Mouse (Mus musculus) bone marrow, adult 2 months (tissue): ENCODE data around the gene Gm12830. TPM values are rescaled to one million over a fixed set of nuclear protein-coding genes. Genes with fewer than 3 reads are reported as not detected.

ENCODE experiments used
- H3K27ac ChIP-seq: fragments of 200-500 bp; 2 replicates; pipeline ENCODE4 v1.5.1; 2012; ENCODE audit warnings: low read depth, mild to moderate bottlenecking, control low read depth, inconsistent platforms, low read length; ENCODE audit not compliant: control insufficient read depth, poor library complexity, insufficient read depth
- H3K4me1 ChIP-seq: fragments of 200-500 bp; 2 replicates; pipeline ENCODE4 v1.6.1; 2011; ENCODE audit warnings: low read length; ENCODE audit not compliant: control insufficient read depth, insufficient read depth
- H3K4me3 ChIP-seq: fragments of 200-500 bp; replicated peaks from 2 replicates; pipeline ENCODE3; 2011; ENCODE audit warnings: mild to moderate bottlenecking, low read depth, low read length, control low read depth; ENCODE audit not compliant: control insufficient read depth
- CTCF ChIP-seq: fragments of 200-500 bp; IDR thresholded peaks from 2 replicates; pipeline ENCODE4 v1.5.1; 2011; ENCODE audit warnings: low read length, control low read depth; ENCODE audit not compliant: control insufficient read depth, insufficient read depth
- POLR2A ChIP-seq: fragments of 200-500 bp; IDR thresholded peaks from 2 replicates; pipeline ENCODE4 v1.6.1; 2011; ENCODE audit warnings: low read depth, mild to moderate bottlenecking, control low read depth, low read length, borderline replicate concordance; ENCODE audit not compliant: control insufficient read depth
- WGBS: fragments of 180-500 bp; shearing (Covaris S2); methylation state at CpG from one replicate; pipeline ENCODE4 v1.1.7; 2018; 5-methylcytosine and 5-hydroxymethylcytosine counted together
- polyA plus RNA-seq: library from polyadenylated mRNA; stranded (reverse); fragments of >200 nt; gene quantifications from 2 replicates; pipeline ENCODE4 v1.2.4, GENCODE M21; 2011; ENCODE audit warnings: low replicate concordance; ENCODE audit not compliant: missing spikeins, insufficient read depth, insufficient read length

Gene Gm12830
- polyA plus RNA-seq, 1 experiment: not detected

DNA sequence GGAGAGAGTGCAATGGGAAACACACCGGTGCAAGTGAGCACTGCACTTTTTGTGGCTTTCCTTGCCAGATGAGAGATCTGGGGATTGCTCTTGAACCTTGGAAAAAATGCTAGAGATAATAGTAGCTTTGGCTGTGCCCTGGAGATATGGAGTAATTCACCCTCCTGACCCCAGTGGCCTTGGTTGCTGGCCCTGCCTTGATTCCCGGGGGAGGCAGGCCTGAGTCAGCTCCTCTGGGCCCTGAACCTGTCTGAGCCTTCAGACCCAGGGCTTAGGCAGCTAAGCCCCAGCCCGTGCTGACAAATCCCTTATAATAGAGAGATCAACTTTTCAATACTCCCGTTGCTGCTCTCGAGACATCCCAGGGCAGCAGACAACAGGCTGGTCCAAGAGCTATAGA is 36.9 kb downstream of the Gm12830 start:
- 64% methylated on average over 5 of the region's 5 CpGs for WGBS
- TF ChIP-seq POLR2A: no peak
- no peak for TF ChIP-seq CTCF
- no peak overlapping the region for H3K27ac ChIP-seq

GRCm38 (mm10) chr4:114863166-114863565 is 41.6 kb downstream of the Gm12830 start:
- Histone ChIP-seq H3K27ac (no peak overlapping the region), H3K4me1 (no peaks in the 10 kb centered on the region), H3K4me3 (no peak overlapping the region)
- 65% methylated on average over 5 of the region's 5 CpGs for WGBS
- TF ChIP-seq POLR2A (no peak), CTCF (no peak)

More for the DNA sequence above, 36.9 kb downstream of the Gm12830 start:
- Histone ChIP-seq H3K4me3 (no peak overlapping the region), H3K4me1 (no peaks in the 10 kb centered on the region)

DNA sequence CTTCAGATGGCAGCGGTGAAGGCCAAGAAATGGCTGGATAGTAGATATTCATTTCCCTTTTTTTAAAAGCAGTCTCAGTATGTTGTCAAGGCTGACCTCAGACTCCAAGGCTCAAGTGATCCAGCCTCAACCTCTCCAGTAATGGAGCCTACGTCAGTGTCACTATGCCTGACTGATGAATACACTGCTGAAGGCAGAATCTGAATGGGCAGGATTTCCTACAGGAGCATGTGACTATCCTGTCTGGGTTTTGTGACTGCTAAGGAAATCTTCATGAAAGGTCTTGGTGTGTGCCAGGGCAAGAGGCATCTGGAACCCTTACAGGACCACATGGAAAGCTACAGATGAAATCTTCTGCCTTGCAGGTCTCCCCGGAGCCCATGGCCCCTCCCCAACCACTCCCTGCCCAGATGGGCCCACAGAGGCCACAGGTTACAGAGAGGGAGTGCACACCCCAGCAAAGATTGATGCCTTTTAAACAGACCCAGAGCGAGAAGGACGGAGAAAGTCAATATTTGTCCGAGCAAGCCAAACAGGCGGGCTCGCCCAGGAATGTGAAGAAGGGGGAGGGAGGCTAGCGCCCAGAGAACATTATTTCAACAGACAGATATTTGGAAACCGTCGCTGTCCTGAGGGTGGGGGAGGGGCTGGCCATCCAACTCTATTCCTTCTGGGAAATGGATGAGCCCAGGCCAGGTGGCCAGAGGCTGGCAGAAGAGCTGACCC is 48.4 kb downstream of the Gm12830 start:
- WGBS: 77% methylated on average over 11 of the region's 11 CpGs
- Histone ChIP-seq H3K4me1 (no peaks in the 10 kb centered on the region), H3K4me3 (no peak overlapping the region), H3K27ac (no peak overlapping the region)
- TF ChIP-seq CTCF (no peak), POLR2A (no peak)

DNA sequence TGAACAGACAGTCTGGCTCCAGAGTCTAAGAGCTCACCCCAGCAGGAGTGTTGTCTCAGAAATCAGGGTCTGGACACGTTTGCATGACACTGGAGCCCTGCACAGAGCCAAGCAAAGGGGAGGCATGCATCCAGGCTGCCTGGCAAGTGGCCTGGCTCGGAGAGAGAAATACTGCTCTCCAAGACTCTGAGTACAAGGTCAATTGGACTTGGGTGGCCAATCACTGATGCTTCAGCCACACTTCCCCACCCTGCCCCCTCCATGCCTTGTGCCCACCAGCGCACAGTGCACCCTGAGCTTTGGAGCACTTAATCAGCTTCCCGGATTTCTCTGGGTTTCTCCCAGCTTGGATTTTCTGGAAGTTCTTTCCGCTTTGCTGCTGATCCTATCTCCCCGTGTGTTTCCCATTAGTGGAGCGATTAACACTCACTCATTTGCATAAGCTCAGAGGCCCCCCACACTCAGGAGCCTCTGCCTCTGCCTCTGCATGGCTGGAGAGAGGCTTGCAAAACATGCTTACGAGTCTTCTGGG is 55.0 kb downstream of the Gm12830 start:
- H3K27ac ChIP-seq: no peak overlapping the region
- no peaks in the 10 kb centered on the region for H3K4me1 ChIP-seq
- H3K4me3 ChIP-seq: no peak overlapping the region
- WGBS: 62% methylated on average over 8 of the region's 8 CpGs
- TF ChIP-seq CTCF (no peak), POLR2A (no peak)

DNA sequence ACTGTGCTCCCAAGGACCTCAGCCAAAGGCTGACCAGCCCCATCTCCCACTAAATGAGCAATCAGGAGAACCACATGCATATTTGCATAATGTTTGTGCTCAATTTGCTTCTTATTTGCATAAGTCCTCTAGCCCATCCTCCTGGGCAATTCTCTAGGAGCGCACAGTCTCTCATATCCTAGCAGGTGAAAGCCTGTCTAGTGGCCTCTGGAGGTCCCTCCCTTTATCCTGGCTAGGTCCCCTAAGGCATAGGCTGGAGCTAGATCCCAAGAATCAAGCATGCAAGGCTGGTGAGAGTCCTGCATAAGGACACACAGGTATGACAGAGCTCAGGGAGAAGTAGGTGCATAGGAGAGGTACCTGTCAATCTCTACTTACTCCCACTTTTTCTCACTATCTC is 60.7 kb downstream of the Gm12830 start:
- no peak overlapping the region for H3K4me3 ChIP-seq
- no peak overlapping the region for H3K27ac ChIP-seq
- H3K4me1 ChIP-seq: no peaks in the 10 kb centered on the region
- 83% methylated on average over 1 of the region's 1 CpGs for WGBS
- no peak for TF ChIP-seq POLR2A
- no peak for TF ChIP-seq CTCF

DNA sequence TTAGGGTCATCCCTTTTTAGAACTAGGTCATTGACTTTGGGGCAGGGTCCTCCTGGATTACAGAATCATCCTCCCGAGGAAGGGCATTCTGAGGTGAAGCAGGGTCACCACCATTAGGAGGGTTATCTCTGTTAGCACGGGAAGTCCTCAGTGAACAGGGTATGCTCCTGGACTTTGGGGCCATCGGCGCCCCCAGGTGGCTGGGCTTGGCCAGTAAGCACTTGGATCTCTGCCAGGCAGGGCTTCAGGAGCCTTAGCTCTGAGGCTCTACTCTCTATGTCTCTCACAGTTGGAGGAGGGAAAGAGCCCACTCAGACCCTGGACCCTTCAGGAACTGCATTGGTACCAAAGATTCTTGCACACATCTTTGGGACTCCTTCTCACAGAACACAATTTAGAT is 76.3 kb downstream of the Gm12830 start:
- Histone ChIP-seq H3K27ac (no peak overlapping the region), H3K4me1 (no peaks in the 10 kb centered on the region), H3K4me3 (no peak overlapping the region)
- no peak for TF ChIP-seq POLR2A
- TF ChIP-seq CTCF: peak; percentile 31; the same call in 1 of the 2 replicates
- WGBS: 8% methylated on average over 4 of the region's 4 CpGs

- H3K4me3 ChIP-seq: no peak overlapping the region
- TF ChIP-seq CTCF (no peak), POLR2A (no peak)
- 10% methylated on average over 3 of the region's 3 CpGs for WGBS
- no peaks in the 10 kb centered on the region for H3K4me1 ChIP-seq
- H3K27ac ChIP-seq: no peak overlapping the region
Measured at GRCm38 (mm10) chr4:114899885-114900284, 78.4 kb downstream of the Gm12830 start.

DNA sequence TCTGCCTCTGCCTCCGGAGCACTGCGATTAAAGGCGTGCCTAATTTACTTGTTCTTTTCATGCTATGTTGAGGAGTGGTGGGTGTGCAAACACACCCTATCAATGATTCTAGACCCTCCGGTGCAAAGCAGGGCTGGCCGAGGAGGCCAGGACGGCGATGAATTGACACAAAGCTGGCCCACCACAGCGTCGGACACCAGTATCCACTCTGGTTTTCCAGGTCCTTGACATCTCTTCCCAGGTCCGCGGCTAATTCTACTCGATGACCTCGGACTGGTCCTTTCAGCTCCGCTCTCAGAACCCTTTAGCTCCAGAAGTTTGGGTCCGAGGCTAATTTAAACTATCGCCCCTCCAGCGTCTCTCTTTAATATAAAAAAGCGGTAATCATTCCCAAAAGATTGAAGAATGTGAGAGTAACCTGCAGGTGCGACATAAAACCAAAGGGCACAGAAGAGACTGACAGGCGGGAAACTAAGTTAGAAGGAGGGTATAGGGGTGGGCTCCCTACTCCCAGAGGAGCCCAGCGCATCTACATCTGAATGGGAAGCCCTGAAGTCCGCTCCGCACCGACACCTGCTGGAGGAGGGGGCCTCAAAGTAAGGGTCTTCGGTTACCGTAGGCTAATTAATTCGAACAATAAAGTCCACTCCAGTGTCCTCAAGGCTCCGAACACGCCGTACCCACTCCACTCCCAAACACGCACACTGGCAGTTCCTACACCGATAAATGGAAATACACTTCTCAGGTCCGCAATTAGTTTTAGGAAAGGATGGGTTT is 79.5 kb downstream of the Gm12830 start:
- WGBS: 14% methylated on average over 33 of the region's 33 CpGs
- TF ChIP-seq POLR2A: no peak
- Histone ChIP-seq H3K27ac (no peak overlapping the region), H3K4me1 (no peaks in the 10 kb centered on the region), H3K4me3 (no peak overlapping the region)
